Mouse (Mus musculus) CH12.LX (cell line): ENCODE data around the gene Serinc5. TPM values are rescaled to one million over a fixed set of nuclear protein-coding genes. Genes with fewer than 3 reads are reported as not detected.
A peak's percentile ranks its signal among the peaks of the same experiment; 100 is the strongest.

Experiments
- DNase-seq: peaks from one replicate; pipeline ENCODE4 v3.0.0-alpha.2; 2013; ENCODE audit errors: extremely low read depth
- H3K27ac ChIP-seq: 2 replicates; pipeline ENCODE4 v1.5.1; 2012; ENCODE audit warnings: low read depth, mild to moderate bottlenecking, control low read depth, moderate library complexity; ENCODE audit not compliant: insufficient read depth
- H3K27me3 ChIP-seq: replicated peaks from 2 replicates; pipeline ENCODE3; 2012; ENCODE audit warnings: inconsistent platforms
- H3K36me3 ChIP-seq, 2 experiments: replicated peaks in 1 of 2; 2 replicates each; pipeline versions ENCODE3 to v1.6.1; 2012; ENCODE audit warnings: inconsistent platforms in 1 of 2, low read length in 1 of 2, mild to moderate bottlenecking in 1 of 2, mixed read lengths in 1 of 2, moderate library complexity in 1 of 2; ENCODE audit not compliant: control insufficient read depth in 1 of 2, insufficient read depth in 1 of 2
- H3K4me1 ChIP-seq, 2 experiments: 2 replicates each; pipeline ENCODE4 v1.6.1; 2012; ENCODE audit warnings: inconsistent platforms in 1 of 2, moderate library complexity in 1 of 2; ENCODE audit not compliant: insufficient read depth in 2 of 2, control insufficient read depth in 1 of 2
- H3K4me2 ChIP-seq: 2 replicates; pipeline ENCODE4 v1.6.1; 2012; ENCODE audit warnings: low read depth, mild to moderate bottlenecking, control low read depth; ENCODE audit not compliant: poor library complexity, insufficient read depth, severe bottlenecking
- H3K4me3 ChIP-seq, 3 experiments: fragments of 150-350 bp in 1 of 3; sonication (generic) in 1 of 3; replicated peaks in 1 of 3; 2 replicates each; pipeline versions ENCODE3 to v1.5.1; 2011 to 2012; ENCODE audit warnings: low read depth in 2 of 3, low read length in 2 of 3, mild to moderate bottlenecking in 2 of 3, moderate library complexity in 2 of 3, control low read depth in 1 of 3, improper control_type of control experiment in 1 of 3, inconsistent platforms in 1 of 3, mixed read lengths in 1 of 3; ENCODE audit not compliant: poor library complexity in 1 of 3
- H3K79me2 ChIP-seq: replicated peaks from 2 replicates; pipeline ENCODE4 v1.6.1; 2012; ENCODE audit warnings: mild to moderate bottlenecking, moderate library complexity; ENCODE audit not compliant: control insufficient read depth, poor library complexity, insufficient read depth, severe bottlenecking; ENCODE audit errors: extremely low read depth
- H3K9ac ChIP-seq: 2 replicates; pipeline ENCODE4 v1.6.1; 2012; ENCODE audit warnings: low read depth, mild to moderate bottlenecking, control low read depth, moderate library complexity; ENCODE audit not compliant: insufficient read depth
- H3K9me3 ChIP-seq: replicated peaks from 2 replicates; pipeline ENCODE3; 2012; ENCODE audit warnings: low read length, inconsistent platforms, mixed read lengths
- BHLHE40 ChIP-seq: IDR thresholded peaks from 2 replicates; pipeline ENCODE4 v1.6.1; 2011; ENCODE audit warnings: mild to moderate bottlenecking, low read depth, low read length, improper control_type of control experiment
- CTCF ChIP-seq, 2 experiments: IDR thresholded peaks in 1 of 2; conservative IDR thresholded peaks in 1 of 2; 2 replicates each; pipeline ENCODE4 v1.5.1; 2011 to 2012; ENCODE audit warnings: low read depth in 2 of 2, low read length in 2 of 2, improper control_type of control experiment in 1 of 2, inconsistent platforms in 1 of 2, mild to moderate bottlenecking in 1 of 2, moderate library complexity in 1 of 2
- E2F4 ChIP-seq: IDR thresholded peaks from 2 replicates; pipeline ENCODE4 v1.6.1; 2011; ENCODE audit warnings: low read depth, low read length, improper control_type of control experiment; ENCODE audit not compliant: insufficient replicate concordance
- EP300 ChIP-seq: IDR thresholded peaks from 2 replicates; pipeline ENCODE4 v1.6.1; 2011; ENCODE audit warnings: low read length, improper control_type of control experiment
- ETS1 ChIP-seq: conservative IDR thresholded peaks from 2 replicates; pipeline ENCODE4 v1.6.1; 2012; ENCODE audit warnings: low read depth, mild to moderate bottlenecking, inconsistent platforms, low read length, improper control_type of control experiment, moderate library complexity
- IRF4 ChIP-seq: IDR thresholded peaks from 2 replicates; pipeline ENCODE4 v1.6.1; 2014; ENCODE audit warnings: low read depth, mild to moderate bottlenecking, inconsistent platforms, low read length, improper control_type of control experiment
- JUN ChIP-seq: IDR thresholded peaks from 2 replicates; pipeline ENCODE4 v1.6.1; 2011; ENCODE audit warnings: low read depth, mild to moderate bottlenecking, low read length, improper control_type of control experiment, moderate library complexity; ENCODE audit not compliant: insufficient read depth
- MAFK ChIP-seq: IDR thresholded peaks from 2 replicates; pipeline ENCODE4 v1.6.1; 2011; ENCODE audit warnings: low read length, improper control_type of control experiment; ENCODE audit not compliant: insufficient replicate concordance
- MAX ChIP-seq: IDR thresholded peaks from 2 replicates; pipeline ENCODE4 v1.6.1; 2011; ENCODE audit warnings: low read length, improper control_type of control experiment
- MAZ ChIP-seq: IDR thresholded peaks from 2 replicates; pipeline ENCODE4 v1.6.1; 2012; ENCODE audit warnings: low read depth, mild to moderate bottlenecking, inconsistent platforms, low read length, improper control_type of control experiment, moderate library complexity
- MEF2A ChIP-seq: IDR thresholded peaks from 2 replicates; pipeline ENCODE4 v1.6.1; 2014; ENCODE audit warnings: low read depth, mild to moderate bottlenecking, inconsistent platforms, low read length, improper control_type of control experiment, borderline replicate concordance
- MXI1 ChIP-seq: IDR thresholded peaks from 2 replicates; pipeline ENCODE4 v1.6.1; 2011; ENCODE audit warnings: mild to moderate bottlenecking, low read depth, low read length, improper control_type of control experiment
- MYC ChIP-seq: IDR thresholded peaks from 2 replicates; pipeline ENCODE4 v1.6.1; 2011; ENCODE audit warnings: low read depth, mild to moderate bottlenecking, improper control_type of control experiment, low read length
- NRF1 ChIP-seq: IDR thresholded peaks from 2 replicates; pipeline ENCODE4 v1.6.1; 2014; ENCODE audit warnings: low read depth, mild to moderate bottlenecking, inconsistent platforms, low read length, improper control_type of control experiment, moderate library complexity
- RCOR1 ChIP-seq: conservative IDR thresholded peaks from 2 replicates; pipeline ENCODE4 v1.6.1; 2012; ENCODE audit warnings: low read depth, mild to moderate bottlenecking, inconsistent platforms, low read length, improper control_type of control experiment
- SIN3A ChIP-seq: IDR thresholded peaks from 2 replicates; pipeline ENCODE4 v1.6.1; 2012; ENCODE audit warnings: low read length, improper control_type of control experiment, inconsistent platforms
- TCF12 ChIP-seq: IDR thresholded peaks from 2 replicates; pipeline ENCODE4 v1.6.1; 2014; ENCODE audit warnings: low read depth, mild to moderate bottlenecking, inconsistent platforms, low read length, improper control_type of control experiment
- USF2 ChIP-seq: conservative IDR thresholded peaks from 2 replicates; pipeline ENCODE4 v1.6.1; 2011; ENCODE audit warnings: low read depth, low read length, improper control_type of control experiment
- ZKSCAN1 ChIP-seq: IDR thresholded peaks from 2 replicates; pipeline ENCODE4 v1.6.1; 2012; ENCODE audit warnings: low read depth, inconsistent platforms, low read length, improper control_type of control experiment, borderline replicate concordance
- ZMIZ1 ChIP-seq: IDR thresholded peaks from 2 replicates; pipeline ENCODE4 v1.6.1; 2012; ENCODE audit warnings: low read depth, mild to moderate bottlenecking, inconsistent platforms, low read length, improper control_type of control experiment
- dilution Hi-C: fragments of 300-500 bp; cut with MboI; formaldehyde crosslinking; loops from 2 replicates; pipeline ENCODE4 v1.14.3; 2020; ENCODE audit warnings: low sequenced_read_pairs; ENCODE audit not compliant: extremely low pct_unique_long_range_greater_than_20kb, extremely low pct_ligation_motif_present
- in situ Hi-C: fragments of 300-500 bp; cut with MboI; formaldehyde crosslinking; loops from 3 replicates; pipeline ENCODE4 v1.14.3; 2019; ENCODE audit warnings: low sequenced_read_pairs, low pct_ligation_motif_present, low pct_unique_long_range_greater_than_20kb, mixed read lengths
- polyA plus RNA-seq: library from polyadenylated mRNA; unstranded; fragments of >175 nt; gene quantifications from 2 replicates; pipeline ENCODE4 v1.2.1, GENCODE M21; 2012; ENCODE audit warnings: low read depth; ENCODE audit not compliant: insufficient read length
- total RNA-seq, 2 experiments: library from RNA; depleted of rRNA; stranded (reverse); fragments of 300-350 nt in 1 of 2; fragments of >200 nt in 1 of 2; gene quantifications; 2 replicates each; pipeline ENCODE4 v1.2.3; 2012 to 2014

Gene Serinc5
- total and polyA plus RNA-seq, 3 experiments, result 1.9 to 5.2 (median 4.3) TPM

- no peak overlapping the region for H3K4me3 ChIP-seq
- H3K79me2 ChIP-seq, result no peaks in the 10 kb centered on the region
- dilution Hi-C loops, result no loop called here
- no peaks in the 10 kb centered on the region for H3K27me3 ChIP-seq
- in situ Hi-C loops, result loop anchor here (25.0 kb wide), 2 partner anchors 373 to 823 kb away; partner anchors contain the start of genes Dhfr and Msh3
- no peaks in the 10 kb centered on the region for H3K36me3 ChIP-seq
- no peak overlapping the region for H3K9ac ChIP-seq
- H3K27ac ChIP-seq, result no peak overlapping the region
- H3K4me1 ChIP-seq, result peaks cover 10 to 54% of the 10 kb centered on the region in 2 experiments
- no peak for DNase-seq
- TF ChIP-seq IRF4 (no peak), NRF1 (no peak), BHLHE40 (no peak), TCF12 (no peak), ZMIZ1 (no peak), USF2 (no peak), CTCF (conservative IDR thresholded peaks at IDR 0.05 in 1 of 2, IDR thresholded peaks at IDR 0.05 in 1 of 2; ENCODE audit: low read depth in 2 of 2, low read length in 2 of 2) (no peak), ZKSCAN1 (no peak), SIN3A (no peak), MAZ (no peak), MXI1 (no peak)
- peaks cover 11% of the 10 kb centered on the region for H3K9me3 ChIP-seq
- no peak overlapping the region for H3K4me2 ChIP-seq
Observed at GRCm38 (mm10) chr13:92735693-92736092, 124.8 kb downstream of the Serinc5 start.

DNA sequence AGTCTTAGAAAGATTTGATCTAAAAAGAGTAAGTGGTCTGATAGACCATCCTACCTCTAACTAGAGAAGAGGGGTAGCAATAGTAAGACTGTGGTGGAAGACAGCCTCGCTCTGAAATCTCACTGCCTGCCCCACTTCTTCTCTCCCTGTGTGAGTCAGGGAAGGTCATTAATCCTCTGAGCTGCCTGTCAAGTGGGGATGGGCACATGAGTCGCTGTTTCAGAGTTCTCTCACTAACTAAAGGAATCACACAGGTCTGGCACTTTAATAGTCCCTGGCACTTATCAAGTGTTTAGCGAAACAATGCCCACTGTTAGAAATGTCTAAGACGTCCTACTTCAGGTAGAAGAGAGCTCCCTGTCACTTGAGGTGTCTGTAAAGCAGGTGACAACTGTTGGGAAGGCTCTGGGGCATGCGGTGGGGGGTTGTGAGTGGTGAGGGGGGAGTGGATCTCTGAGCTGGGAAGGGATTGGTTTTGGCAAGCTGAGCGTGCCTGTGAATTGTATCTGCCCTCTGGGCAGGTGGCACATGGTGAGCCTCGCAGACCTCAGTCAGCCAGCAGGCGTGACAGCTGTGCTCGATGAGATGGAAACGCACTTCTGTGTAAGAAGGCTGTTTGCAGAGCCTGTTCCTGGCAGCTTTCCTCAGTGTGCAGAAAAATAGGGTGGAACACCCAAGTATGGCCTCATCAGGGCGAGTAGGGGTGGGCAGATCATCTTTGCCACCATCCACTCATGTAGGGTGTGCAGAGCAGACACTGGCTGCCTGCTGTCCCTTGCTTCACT, 125.8 kb downstream of the Serinc5 start:
- dilution Hi-C loops, result no loop called here

More for the DNA sequence above, 125.8 kb downstream of the Serinc5 start:
- H3K79me2 ChIP-seq, result no peaks in the 10 kb centered on the region
- H3K9ac ChIP-seq, result no peak overlapping the region
- peaks cover 11% of the 10 kb centered on the region for H3K9me3 ChIP-seq
- no peak overlapping the region for H3K4me3 ChIP-seq
- no peaks in the 10 kb centered on the region for H3K27me3 ChIP-seq
- H3K4me1 ChIP-seq, result peaks cover 10 to 51% of the 10 kb centered on the region in 2 experiments
- H3K4me2 ChIP-seq, result no peak overlapping the region
- DNase-seq, result no peak
- TF ChIP-seq USF2 (no peak), RCOR1 (no peak), ETS1 (peak; percentile 67), MYC (peak; percentile 60; the same call in 1 of the 2 replicates), BHLHE40 (peak; percentile 69), MAFK (no peak), JUN (no peak), IRF4 (0 out of 2 replicates have a peak, but pooled peaks have one; percentile 15), EP300 (peak; percentile 43; the same call in 1 of the 2 replicates), E2F4 (no peak), TCF12 (peak; percentile 90), MEF2A (0 out of 2 replicates have a peak, but pooled peaks have one; percentile 23), MAX (peak; percentile 79)
- no peak overlapping the region for H3K27ac ChIP-seq
- in situ Hi-C loops, result loop anchor here (25.0 kb wide), 2 partner anchors 374 to 824 kb away; partner anchors contain the start of genes Dhfr and Msh3
- H3K36me3 ChIP-seq, result no peaks in the 10 kb centered on the region
